Mouse (Mus musculus) heart, postnatal 0 days (tissue): ENCODE data around the gene Ly6g6f. TPM values are rescaled to one million over a fixed set of nuclear protein-coding genes. Genes with fewer than 3 reads are reported as not detected.

Experiments
- ATAC-seq: fragments of 200-750 bp; cut with Nextera tagmentation; 2 replicates; pipeline ENCODE4 v1.8.0; 2017; ENCODE audit warnings: low read depth, moderate number of reproducible peaks, moderate library complexity; ENCODE audit not compliant: insufficient read depth
- DNase-seq: peaks from one replicate; pipeline ENCODE4 v3.0.0-alpha.2; 2016; ENCODE audit warnings: low spot score
- H3K27ac ChIP-seq: fragments of 300-500 bp; sonication (generic); 2 replicates; pipeline ENCODE4 v1.5.1; 2014; ENCODE audit warnings: low read depth, mild to moderate bottlenecking
- H3K27me3 ChIP-seq: fragments of 300-500 bp; sonication (generic); 2 replicates; pipeline ENCODE4 v1.6.1; 2014; ENCODE audit warnings: low read length, mixed read lengths; ENCODE audit not compliant: control insufficient read depth, insufficient read depth
- H3K36me3 ChIP-seq: fragments of 300-500 bp; sonication (generic); replicated peaks from 2 replicates; pipeline ENCODE4 v1.6.1; 2014; ENCODE audit warnings: low read length, mixed read lengths; ENCODE audit not compliant: control insufficient read depth, insufficient read depth
- H3K4me1 ChIP-seq: fragments of 300-500 bp; sonication (generic); 2 replicates; pipeline ENCODE4 v1.6.1; 2014; ENCODE audit warnings: antibody characterized with exemption; ENCODE audit not compliant: control insufficient read depth, insufficient read depth
- H3K4me2 ChIP-seq: fragments of 300-500 bp; sonication (generic); 2 replicates; pipeline ENCODE4 v1.6.1; 2014; ENCODE audit warnings: low read depth, mild to moderate bottlenecking, low read length, moderate library complexity
- H3K4me3 ChIP-seq: fragments of 300-500 bp; sonication (generic); 2 replicates; pipeline ENCODE4 v1.5.1; 2014; ENCODE audit warnings: low read depth, low read length
- H3K9ac ChIP-seq: fragments of 300-500 bp; sonication (generic); replicated peaks from 2 replicates; pipeline ENCODE4 v1.6.1; 2014; ENCODE audit warnings: low read depth, low read length, mixed read lengths
- H3K9me3 ChIP-seq: fragments of 300-500 bp; sonication (generic); replicated peaks from 2 replicates; pipeline ENCODE4 v1.6.1; 2016; ENCODE audit warnings: low read length; ENCODE audit not compliant: control insufficient read depth
- CTCF ChIP-seq: IDR thresholded peaks from 2 replicates; pipeline ENCODE4 v1.5.1; 2016; ENCODE audit warnings: antibody characterized with exemption, control low read depth, low read depth
- EP300 ChIP-seq: IDR thresholded peaks from 2 replicates; pipeline ENCODE4 v1.6.1; 2016; ENCODE audit warnings: antibody characterized with exemption, low read depth
- WGBS: fragments of 180-500 bp; shearing (Covaris S2); extraction: QIAGEN DNeasy Blood & Tissue Kit; methylation state at CpG from one replicate; pipeline ENCODE4 v1.1.7; 2014; 5-methylcytosine and 5-hydroxymethylcytosine counted together
- polyA plus RNA-seq: library from polyadenylated mRNA; unstranded; fragments of >200 nt; fragmentation: Nextera tagmentation; extraction: Ambion mirVana; gene quantifications from 2 replicates; pipeline ENCODE4 v1.2.1, GENCODE M21; 2015
- total RNA-seq: library from RNA; depleted of rRNA; stranded (reverse); fragments of >200 nt; gene quantifications from 2 replicates; pipeline ENCODE4 v1.2.3, GENCODE M21; 2014; ENCODE audit warnings: low replicate concordance

The Ly6g6f gene
- total and polyA plus RNA-seq, 2 experiments from 2014 or later = not detected

DNA sequence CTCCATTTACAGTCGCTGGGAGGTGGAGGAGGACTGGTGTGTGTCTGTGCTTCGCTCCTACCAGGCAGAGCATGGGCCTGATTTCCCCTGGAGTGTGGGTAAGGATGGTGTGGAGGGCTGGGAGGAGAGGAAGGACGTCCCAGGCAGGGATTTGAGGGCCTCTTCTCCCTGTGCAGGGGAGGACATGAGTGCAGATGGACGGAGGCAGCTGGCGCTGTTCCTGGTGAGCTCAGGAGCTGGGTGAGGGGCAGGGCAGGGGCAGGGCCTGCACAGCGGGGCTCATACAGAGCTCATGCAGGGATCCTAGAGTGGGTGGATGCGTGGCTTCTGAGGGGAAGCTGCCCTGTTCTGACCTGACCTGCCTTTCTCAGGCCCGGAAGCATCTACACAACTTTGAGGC, 16.9 kb upstream of the Ly6g6f start:
- H3K4me1 ChIP-seq = no peaks in the 10 kb centered on the region
- no peak overlapping the region for H3K4me3 ChIP-seq
- no peak overlapping the region for H3K27ac ChIP-seq
- no peak for DNase-seq
- no peak for ATAC-seq
- peaks cover 71% of the 10 kb centered on the region for H3K36me3 ChIP-seq
- no peak overlapping the region for H3K4me2 ChIP-seq
- no peak overlapping the region for H3K9ac ChIP-seq
- 63% methylated on average over 8 of the region's 8 CpGs for WGBS
- no peaks in the 10 kb centered on the region for H3K27me3 ChIP-seq
- no peaks in the 10 kb centered on the region for H3K9me3 ChIP-seq
- no peak for TF ChIP-seq CTCF
- TF ChIP-seq EP300 = no peak

GRCm38 (mm10) chr17:35101161-35101560, 15.8 kb upstream of the Ly6g6f start:
- ATAC-seq = no peak
- 81% methylated on average over 11 of the region's 11 CpGs for WGBS
- no peak overlapping the region for H3K27ac ChIP-seq

GRCm38 (mm10) chr17:35100196-35100765, 14.9 kb upstream of the Ly6g6f start:
- TF ChIP-seq EP300 = no peak
- no peak for TF ChIP-seq CTCF

More at GRCm38 (mm10) chr17:35101161-35101560, 15.8 kb upstream of the Ly6g6f start:
- no peaks in the 10 kb centered on the region for H3K27me3 ChIP-seq
- H3K4me3 ChIP-seq = no peak overlapping the region
- H3K9ac ChIP-seq = no peak overlapping the region
- H3K4me1 ChIP-seq = no peaks in the 10 kb centered on the region
- no peaks in the 10 kb centered on the region for H3K9me3 ChIP-seq
- H3K4me2 ChIP-seq = no peak overlapping the region
- DNase-seq = no peak
- TF ChIP-seq EP300 = no peak
- no peak for TF ChIP-seq CTCF
- peaks cover 82% of the 10 kb centered on the region for H3K36me3 ChIP-seq

DNA sequence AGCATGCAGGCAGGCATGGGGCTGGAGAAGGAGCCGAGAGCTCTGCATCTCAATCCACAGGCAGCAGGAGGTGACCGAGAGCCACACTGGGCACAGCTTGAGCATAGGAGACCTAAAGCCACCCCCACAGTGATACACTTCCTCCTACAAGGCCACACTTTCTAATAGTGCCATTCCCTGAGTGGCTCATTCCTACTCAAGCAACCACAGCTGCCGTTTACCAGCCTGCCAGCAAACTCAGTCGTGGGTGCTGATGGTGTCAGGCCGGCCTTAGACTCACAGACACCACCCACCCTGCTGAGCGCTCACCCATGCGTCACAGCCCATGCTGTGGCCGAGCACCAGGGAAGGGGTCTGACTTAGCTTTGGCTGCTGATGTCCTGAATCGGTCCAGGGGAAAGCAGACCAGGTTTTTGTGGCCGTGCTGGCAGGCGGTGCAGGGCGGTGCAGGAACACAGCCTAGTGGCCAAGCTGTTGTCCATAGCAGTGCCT, 11.8 kb upstream of the Ly6g6f start:
- DNase-seq (no peak), ATAC-seq (no peak)
- WGBS = 83% methylated on average over 12 of the region's 12 CpGs
- no peak overlapping the region for H3K4me2 ChIP-seq
- H3K9ac ChIP-seq = no peak overlapping the region
- H3K27me3 ChIP-seq = no peaks in the 10 kb centered on the region
- H3K9me3 ChIP-seq = no peaks in the 10 kb centered on the region
- no peak overlapping the region for H3K27ac ChIP-seq
- peaks cover 91% of the 10 kb centered on the region for H3K36me3 ChIP-seq
- no peak overlapping the region for H3K4me3 ChIP-seq
- no peaks in the 10 kb centered on the region for H3K4me1 ChIP-seq
- TF ChIP-seq CTCF (no peak), EP300 (no peak)

More at GRCm38 (mm10) chr17:35100196-35100765, 14.9 kb upstream of the Ly6g6f start:
- no peaks in the 10 kb centered on the region for H3K9me3 ChIP-seq
- DNase-seq (no peak), ATAC-seq (no peak)
- H3K4me1 ChIP-seq = no peaks in the 10 kb centered on the region
- H3K27ac ChIP-seq = no peak overlapping the region
- H3K27me3 ChIP-seq = no peaks in the 10 kb centered on the region
- H3K9ac ChIP-seq = no peak overlapping the region
- H3K4me3 ChIP-seq = no peak overlapping the region
- 59% methylated on average over 10 of the region's 10 CpGs for WGBS
- H3K4me2 ChIP-seq = no peak overlapping the region
- H3K36me3 ChIP-seq = peaks cover 89% of the 10 kb centered on the region

- H3K4me2 ChIP-seq = no peak overlapping the region
- no peak overlapping the region for H3K4me3 ChIP-seq
- no peaks in the 10 kb centered on the region for H3K9me3 ChIP-seq
- H3K9ac ChIP-seq = no peak overlapping the region
- ATAC-seq = no peak
- DNase-seq = no peak
- H3K27ac ChIP-seq = no peak overlapping the region
- TF ChIP-seq CTCF = no peak
- H3K36me3 ChIP-seq = peaks cover 88% of the 10 kb centered on the region
- WGBS = 76% methylated on average over 12 of the region's 12 CpGs
- no peaks in the 10 kb centered on the region for H3K4me1 ChIP-seq
- no peaks in the 10 kb centered on the region for H3K27me3 ChIP-seq
Measured at GRCm38 (mm10) chr17:35096597-35096996, 11.2 kb upstream of the Ly6g6f start.
